Mouse (Mus musculus): ENCODE measurements around the gene Tom1.

DNA sequence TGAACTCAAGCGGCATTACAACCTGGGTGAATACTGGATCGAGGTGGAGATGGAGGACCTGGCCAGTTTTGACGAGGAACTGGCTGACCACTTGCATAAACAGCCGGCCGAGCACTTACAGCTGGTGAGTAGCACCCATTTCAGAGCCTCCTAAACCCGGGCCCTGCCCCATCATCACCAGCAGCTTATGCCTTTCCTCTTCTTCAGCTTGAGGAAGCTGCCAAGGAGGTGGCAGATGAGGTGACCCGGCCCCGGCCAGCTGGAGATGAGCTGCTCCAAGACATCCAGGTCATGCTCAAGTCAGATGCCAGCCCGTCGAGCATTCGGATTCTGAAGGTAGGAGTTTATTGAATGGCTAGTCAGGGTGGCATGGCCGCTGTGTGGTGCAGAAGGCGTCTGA lies 76.6 kb downstream of the Tom1 start:
- no peak for TF ChIP-seq CTCF (conservative IDR thresholded peaks at IDR 0.05; ENCODE audit: low read length)
- no peak for TF ChIP-seq NANOG (IDR thresholded peaks at IDR 0.05; ENCODE audit: borderline replicate concordance, low read length)
- no peak for TF ChIP-seq POU5F1 (IDR thresholded peaks at IDR 0.05; ENCODE audit: borderline replicate concordance, low read length)

All from E14TG2a.4 (cell line).